Mouse (Mus musculus) ovary, postnatal 14 days (tissue): ENCODE results near the gene Fitm1.

Experiments
- DNase-seq: peaks from one replicate; pipeline ENCODE4 v3.0.0; 2022; ENCODE audit warnings: low spot score

Gene Fitm1

GRCm38 (mm10) chr14:55575302-55575701 is at the start of gene Fitm1:
Gene Fitm1 (plus strand): TSS chr14:55575617.
- no peak for DNase-seq

GRCm38 (mm10) chr14:55526674-55527073 is 48.7 kb upstream of the Fitm1 start:
- DNase-seq: no peak

DNA sequence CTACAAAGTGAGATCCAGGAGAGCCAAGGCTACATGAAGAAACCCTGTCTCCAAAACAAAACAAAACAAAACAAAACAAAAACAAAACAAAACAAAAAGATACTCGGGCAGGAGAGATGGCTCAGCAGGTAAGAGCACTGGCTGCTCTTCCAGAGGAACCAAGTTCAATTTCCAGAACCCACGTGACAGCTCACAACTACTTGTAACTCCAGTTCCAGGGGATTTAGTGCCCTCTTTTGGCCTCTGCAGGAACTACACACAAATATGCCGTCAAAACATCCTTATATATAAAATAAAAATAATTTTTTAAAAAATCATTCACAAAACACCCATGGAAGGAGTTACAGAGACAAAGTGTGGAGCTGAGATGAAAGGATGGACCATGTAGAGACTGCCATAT is 47.5 kb upstream of the Fitm1 start:
- DNase-seq: no peak

GRCm38 (mm10) chr14:55536116-55536745 is 39.2 kb upstream of the Fitm1 start:
- DNase-seq: no peak

- peak; percentile 71 for DNase-seq
These were observed 35.2 kb upstream of the Fitm1 start, which contains the start of gene Pck2 for GRCm38 (mm10) chr14:55540067-55540786. Gene Pck2 (plus strand): TSS chr14:55540266.

DNA sequence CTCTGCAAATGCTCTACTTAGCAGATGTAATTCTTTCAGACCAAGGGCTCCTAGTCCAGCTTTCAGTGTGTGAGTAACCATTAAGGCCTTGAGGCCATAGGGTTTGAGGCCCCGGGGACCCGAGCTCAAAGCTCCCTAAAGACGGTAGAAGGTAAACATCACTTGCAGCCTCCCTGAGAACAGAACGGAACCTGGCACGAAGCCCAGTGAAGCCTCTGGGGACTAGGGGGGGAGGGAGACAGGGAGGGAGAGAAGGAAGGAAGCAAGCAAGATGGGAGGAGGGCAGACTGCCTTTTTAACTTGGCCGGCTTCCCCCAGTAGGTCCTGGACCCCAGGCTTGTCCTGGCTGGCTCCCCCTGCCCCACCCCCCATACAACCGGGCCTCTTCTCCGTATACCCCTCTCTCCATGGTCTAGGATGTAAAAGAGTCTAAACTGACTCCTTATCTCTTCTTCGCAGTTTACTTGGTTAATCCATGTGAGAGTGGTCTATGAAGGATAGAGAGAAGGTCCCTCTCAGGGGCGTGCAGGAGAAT is 34.6 kb upstream of the Fitm1 start:
- DNase-seq: peak; percentile 71

DNA sequence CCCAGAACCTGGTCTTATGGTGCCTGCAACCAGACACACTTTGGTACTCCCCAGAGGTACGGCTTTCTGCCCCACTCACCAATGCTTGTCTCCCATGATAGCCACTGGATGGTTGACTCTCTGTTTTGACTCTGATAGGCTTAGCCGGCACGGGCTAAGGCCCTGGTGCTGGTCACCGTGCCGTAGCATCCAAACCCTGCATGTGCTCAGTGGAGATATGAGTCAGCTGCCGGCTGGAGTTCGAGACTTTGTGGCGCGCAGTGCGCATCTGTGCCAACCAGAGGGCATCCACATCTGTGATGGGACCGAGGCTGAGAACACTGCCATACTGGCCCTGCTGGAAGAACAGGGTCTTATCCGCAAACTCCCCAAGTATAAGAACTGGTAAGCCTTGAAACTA is 33.1 kb upstream of the Fitm1 start:
- DNase-seq: no peak

DNA sequence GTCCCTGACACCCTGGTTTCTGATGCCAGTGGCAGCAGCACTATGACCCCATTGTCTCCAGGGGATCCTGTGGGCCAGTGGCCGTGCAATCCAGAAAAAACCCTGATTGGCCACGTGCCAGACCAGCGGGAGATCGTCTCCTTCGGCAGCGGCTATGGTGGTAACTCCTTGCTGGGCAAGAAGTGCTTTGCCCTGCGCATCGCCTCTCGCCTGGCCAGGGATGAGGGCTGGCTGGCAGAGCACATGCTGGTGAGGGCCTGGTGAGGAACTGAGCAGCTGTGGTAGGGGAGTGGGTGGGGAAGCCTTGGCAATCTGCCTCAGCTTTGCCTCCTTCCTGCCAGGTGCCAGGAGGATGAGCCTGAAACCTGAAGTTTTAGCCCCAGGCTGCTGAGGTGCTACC is 31.1 kb upstream of the Fitm1 start:
- DNase-seq: no peak

GRCm38 (mm10) chr14:55550191-55550590 is 25.2 kb upstream of the Fitm1 start:
- no peak for DNase-seq

DNA sequence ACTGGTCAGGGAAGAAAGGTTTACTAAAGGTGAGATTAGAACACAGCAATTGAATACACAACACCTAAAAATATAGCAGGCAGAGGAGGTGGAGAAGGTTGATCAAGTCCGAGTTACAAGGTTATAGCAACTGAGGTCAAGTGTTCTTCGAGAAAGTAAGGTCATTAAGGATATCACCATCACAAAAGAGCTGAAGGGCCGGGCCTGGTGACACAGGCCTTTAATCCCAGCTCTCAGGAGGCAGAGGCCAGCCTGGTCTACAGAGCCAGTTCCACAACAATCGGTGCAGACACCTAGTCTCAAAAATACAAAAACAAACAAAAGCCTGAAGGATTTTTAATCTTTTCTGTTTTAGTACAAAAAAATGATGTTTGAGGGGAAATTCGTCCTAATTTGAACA is 24.1 kb upstream of the Fitm1 start:
- no peak for DNase-seq

DNA sequence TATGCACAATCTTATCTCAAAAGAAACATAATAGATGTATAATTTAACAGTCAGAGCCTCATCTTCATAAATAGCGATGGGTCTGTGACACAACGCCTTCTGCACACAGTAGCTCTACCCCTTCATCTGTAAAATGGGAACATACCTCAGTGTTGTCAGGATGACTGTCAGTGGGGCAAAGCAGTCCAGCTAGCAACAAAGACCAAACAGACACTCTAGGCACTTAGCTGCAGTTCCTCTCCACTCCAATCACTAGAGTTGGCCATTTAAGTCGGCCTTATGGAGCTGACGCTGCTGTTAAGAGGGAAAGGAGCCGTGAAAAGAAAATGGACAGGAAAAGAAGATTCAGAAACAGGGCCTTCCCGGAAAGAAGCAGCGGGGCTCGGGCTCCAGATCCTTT is 23.6 kb upstream of the Fitm1 start:
- DNase-seq: no peak

DNA sequence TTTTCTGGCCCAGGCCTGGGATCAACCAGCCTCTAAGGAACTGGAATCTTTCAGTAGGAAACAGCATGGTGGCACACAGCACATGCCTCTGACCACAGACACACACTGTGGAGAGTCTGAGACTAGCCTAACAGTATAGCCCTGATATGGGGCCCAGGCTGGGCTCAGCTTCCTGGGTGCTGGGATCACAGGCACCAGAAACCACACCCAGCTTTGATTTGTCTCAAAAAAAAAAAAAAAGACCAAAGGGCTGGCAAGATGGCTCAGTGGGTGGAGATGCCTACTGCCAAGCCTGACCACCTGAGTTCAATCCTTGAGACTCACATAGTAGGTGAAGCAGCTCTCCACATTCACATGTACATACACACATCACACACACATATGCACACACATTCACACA is 20.8 kb upstream of the Fitm1 start:
- no peak for DNase-seq

- DNase-seq: no peak
These were observed 19.6 kb upstream of the Fitm1 start for GRCm38 (mm10) chr14:55555788-55556187.

DNA sequence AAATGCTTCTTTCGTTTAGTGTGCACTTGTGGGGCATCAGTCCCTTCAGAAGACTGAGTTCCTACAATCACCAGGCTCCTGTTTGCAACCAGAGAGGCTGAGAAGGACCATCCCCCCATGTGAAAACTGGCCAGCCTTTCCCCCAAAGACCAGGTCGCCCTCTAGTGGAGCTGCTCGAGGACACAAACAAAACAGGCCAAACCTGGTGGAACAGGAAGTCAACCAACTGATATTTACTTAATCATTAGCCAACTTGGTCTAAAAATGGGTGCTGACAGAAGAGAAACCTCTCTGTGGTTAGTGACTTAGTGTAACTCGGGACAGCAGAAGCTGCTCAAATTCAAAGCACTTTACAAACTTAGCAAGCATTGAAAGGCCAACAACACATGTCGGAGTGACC is 18.4 kb upstream of the Fitm1 start:
- DNase-seq: peak; percentile 81

DNA sequence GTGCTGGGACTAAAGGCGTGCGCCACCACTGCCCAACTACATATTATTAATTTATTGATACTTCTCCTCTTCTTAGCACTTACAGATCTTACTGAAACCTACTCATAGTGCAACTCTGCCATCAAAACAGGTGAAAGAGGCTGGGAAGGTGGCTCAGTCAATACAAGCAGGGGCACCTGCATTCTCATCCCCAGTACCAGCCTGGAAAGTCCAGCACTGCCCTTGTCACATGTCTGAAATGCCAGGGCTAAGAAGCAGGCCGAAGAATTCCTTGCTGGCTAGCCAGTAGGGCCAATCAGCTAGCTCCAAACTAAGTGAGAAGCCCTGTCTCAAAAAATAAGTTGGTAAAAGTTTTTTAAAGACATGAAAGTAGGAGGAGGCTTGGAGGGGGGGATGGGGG is 17.8 kb upstream of the Fitm1 start:
- DNase-seq: no peak

GRCm38 (mm10) chr14:55558740-55559448 is 16.5 kb upstream of the Fitm1 start:
- DNase-seq: no peak

DNA sequence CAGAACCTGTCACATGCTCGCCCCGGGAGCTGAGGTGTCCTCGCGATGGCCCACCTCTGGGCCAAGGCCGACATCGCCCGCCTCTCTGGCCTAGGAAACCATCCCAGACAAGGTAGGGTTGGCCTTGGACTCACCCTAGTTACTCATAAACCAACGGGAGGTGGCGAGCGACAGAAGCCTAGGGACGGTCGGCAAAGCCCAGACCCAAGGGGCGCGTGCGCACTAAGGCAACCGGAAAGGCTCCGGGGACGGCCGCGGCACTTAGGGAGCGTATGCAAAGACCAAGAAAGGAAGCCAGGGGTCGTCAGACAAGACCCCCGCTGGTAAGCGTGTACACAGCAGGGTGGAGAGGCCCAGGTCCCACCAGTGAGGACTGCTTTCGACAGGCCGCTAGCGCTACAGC is 15.6 kb upstream of the Fitm1 start, which contains the start of gene Dcaf11:
Gene Dcaf11 (plus strand): TSS at position 208 of the 403 bp plus-strand sequence.
- peak; percentile 68 for DNase-seq

- peak; percentile 95 for DNase-seq
These were observed 15.0 kb upstream of the Fitm1 start, which contains the start of gene A730061H03Rik for GRCm38 (mm10) chr14:55560202-55561073. Gene A730061H03Rik (minus strand): TSS chr14:55560406.

DNA sequence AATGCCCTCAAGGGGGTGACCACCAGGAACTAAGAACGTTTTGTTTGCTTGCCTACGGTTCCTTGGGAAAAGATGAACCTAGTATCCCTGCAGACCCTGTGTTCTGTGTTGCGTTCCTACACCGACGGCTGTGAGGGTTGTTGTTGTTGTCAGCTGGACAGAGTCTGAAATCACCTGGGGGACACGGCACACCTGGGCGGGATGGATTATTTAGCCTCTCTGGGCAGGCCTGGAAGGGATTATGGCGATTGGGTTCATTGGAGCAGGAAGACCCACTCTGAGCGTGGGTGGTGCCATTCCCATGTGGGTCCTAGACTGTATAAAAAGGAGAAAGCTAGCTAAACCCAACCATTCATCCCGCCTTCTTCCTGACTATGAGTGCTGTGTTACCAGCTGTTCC is 13.6 kb upstream of the Fitm1 start:
- DNase-seq: no peak

GRCm38 (mm10) chr14:55563249-55563648 is 12.2 kb upstream of the Fitm1 start:
- DNase-seq: no peak

GRCm38 (mm10) chr14:55565748-55566147 is 9.7 kb upstream of the Fitm1 start:
- DNase-seq: no peak

DNA sequence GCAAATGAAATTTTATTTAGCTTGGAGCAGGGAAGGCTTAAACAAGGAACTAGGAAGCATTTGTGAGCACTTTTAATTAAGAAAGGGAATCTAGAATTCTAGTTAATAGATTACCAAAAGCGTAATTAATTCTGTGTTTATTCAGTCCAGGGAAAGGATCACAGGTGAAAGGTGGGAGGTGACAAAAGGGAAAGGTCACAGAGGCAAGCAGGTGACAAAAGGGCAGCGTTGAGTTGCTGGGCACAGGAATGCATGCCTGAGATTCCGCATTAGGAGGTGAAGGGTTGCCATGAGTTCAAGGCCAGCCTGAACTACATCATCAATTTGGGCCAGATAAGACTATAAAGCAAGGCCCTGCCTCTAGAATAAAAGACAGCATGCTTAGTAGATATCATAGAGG is 7.9 kb upstream of the Fitm1 start:
- DNase-seq: no peak
